Mouse (Mus musculus): Measurements from ENCODE around the gene Fip1l1. TPM values are rescaled to one million over a fixed set of nuclear protein-coding genes. Genes with fewer than 3 reads are reported as not detected.

Gene Fip1l1
- total RNA-seq (2012; rRNA removed) (68.3 and 70.6 TPM in 2 replicates), polyA plus RNA-seq (2012; ENCODE audit: insufficient read depth in 1 of 2, insufficient read length in 2 of 2, low read depth in 1 of 2, low replicate concordance in 2 of 2, missing spikeins in 1 of 2) (100 to 1,000 TPM in 1 of 2 experiments, 10 to 100 TPM in 1; 40.4 to 113 TPM)

GRCm38 (mm10) chr5:74535240-74536021, at the start of gene Fip1l1:
Gene Fip1l1, plus strand, starts transcription at chr5:74535449.
- H3K27ac ChIP-seq (ENCODE audit: control insufficient read depth, low read depth, low read length), result peak within 1 kb of the TSS; percentile 83
- H3K27me3 ChIP-seq (ENCODE audit: control insufficient read depth in 1 of 2, insufficient read depth in 2 of 2, low read length in 2 of 2), result no peaks in the 10 kb centered on the region
- H3K9ac ChIP-seq (ENCODE audit: control insufficient read depth, low read depth, low read length, poor library complexity, severe bottlenecking), result peak within 1 kb of the TSS; percentile 92
- peaks cover 8 to 26% of the 10 kb centered on the region in 2 experiments for H3K4me1 ChIP-seq (ENCODE audit: control insufficient read depth in 1 of 2, insufficient read depth in 2 of 2, low read length in 2 of 2)
- no peaks in the 10 kb centered on the region for H3K9me3 ChIP-seq (replicated peaks; ENCODE audit: insufficient read depth, low read length)
- H3K36me3 ChIP-seq (ENCODE audit: control insufficient read depth in 1 of 2, insufficient read depth in 2 of 2, low read length in 2 of 2), result peaks cover 21 to 33% of the 10 kb centered on the region in 2 experiments
- peak; percentile 96 for DNase-seq (ENCODE audit: low read depth, low spot score)
- H3K4me3 ChIP-seq (ENCODE audit: control insufficient read depth in 1 of 2, insufficient read depth in 1 of 2, low read depth in 2 of 2, low read length in 2 of 2), result peak within 1 kb of the TSS; percentile 61 to 87
- peaks cover 45% of the 10 kb centered on the region for H3K79me2 ChIP-seq (ENCODE audit: control insufficient read depth, insufficient read depth, low read length, poor library complexity)
- peak; percentile 93 to 95 for TF ChIP-seq POLR2A (IDR thresholded peaks at IDR 0.05; ENCODE audit: control insufficient read depth in 1 of 2, insufficient read depth in 1 of 2, low read depth in 1 of 2, low read length in 2 of 2, poor library complexity in 1 of 2)
- TF ChIP-seq TBP (IDR thresholded peaks at IDR 0.05; ENCODE audit: low read depth, low read length), result peak; percentile 57; the same call in 1 of the 2 replicates
- no peak for TF ChIP-seq MAFK (IDR thresholded peaks at IDR 0.05; ENCODE audit: borderline replicate concordance, low read depth, low read length)
- no peak for TF ChIP-seq SMC3 (IDR thresholded peaks at IDR 0.05; ENCODE audit: low read depth, low read length)
- peak; percentile 73 for TF ChIP-seq SIN3A (IDR thresholded peaks at IDR 0.05; ENCODE audit: low read length)
- TF ChIP-seq CHD2 (IDR thresholded peaks at IDR 0.05; ENCODE audit: low read length), result no peak
- TF ChIP-seq GATA1 (IDR thresholded peaks at IDR 0.05; ENCODE audit: low read depth, low read length), result no peak
- no peak for TF ChIP-seq POLR2AphosphoS5 (IDR thresholded peaks at IDR 0.05; ENCODE audit: borderline replicate concordance, low read depth, low read length)
- peak; percentile 95 for TF ChIP-seq NRF1 (IDR thresholded peaks at IDR 0.05; ENCODE audit: insufficient read depth, low read depth, low read length, poor library complexity, severe bottlenecking)
- no peak for TF ChIP-seq UBTF (IDR thresholded peaks at IDR 0.05; ENCODE audit: borderline replicate concordance, insufficient read depth, low read depth, low read length)
- TF ChIP-seq RCOR1 (IDR thresholded peaks at IDR 0.05; ENCODE audit: low read depth, low read length), result no peak
- no peak for TF ChIP-seq CHD1 (IDR thresholded peaks at IDR 0.05; ENCODE audit: low read depth, low read length)
- TF ChIP-seq MAX (IDR thresholded peaks at IDR 0.05; ENCODE audit: low read length), result no peak
- 0 out of 2 replicates have a peak, but pooled peaks have one; percentile 14 for TF ChIP-seq USF1 (IDR thresholded peaks at IDR 0.05; ENCODE audit: low read depth, low read length)
- TF ChIP-seq RAD21 (IDR thresholded peaks at IDR 0.05; ENCODE audit: low read depth, low read length), result no peak
- no peak for TF ChIP-seq E2F4 (IDR thresholded peaks at IDR 0.05; ENCODE audit: borderline replicate concordance, low read depth, low read length)
- no peak for TF ChIP-seq MAZ (IDR thresholded peaks at IDR 0.05; ENCODE audit: low read depth, low read length)
- TF ChIP-seq CTCF (IDR thresholded peaks at IDR 0.05 in 2 of 3, conservative IDR thresholded peaks at IDR 0.05 in 1 of 3; ENCODE audit: control insufficient read depth in 1 of 3, insufficient read depth in 1 of 3, low read depth in 2 of 3, low read length in 3 of 3, poor library complexity in 1 of 3, severe bottlenecking in 1 of 3), result no peak
- TF ChIP-seq BHLHE40 (IDR thresholded peaks at IDR 0.05; ENCODE audit: borderline replicate concordance, low read depth, low read length), result no peak
- 0 out of 2 replicates have a peak, but pooled peaks have one; percentile 31 for TF ChIP-seq TCF12 (IDR thresholded peaks at IDR 0.05; ENCODE audit: low read depth, low read length)
- TF ChIP-seq MYB (IDR thresholded peaks at IDR 0.05; ENCODE audit: low read depth, low read length), result no peak
- peak; percentile 12; the same call in 1 of the 2 replicates for TF ChIP-seq ETS1 (IDR thresholded peaks at IDR 0.05; ENCODE audit: low read depth, low read length)
- TF ChIP-seq ZNF384 (IDR thresholded peaks at IDR 0.05; ENCODE audit: low read depth, low read length), result no peak
- peak; percentile 55 for TF ChIP-seq ELF1 (IDR thresholded peaks at IDR 0.05; ENCODE audit: low read depth, low read length)
- no peak for TF ChIP-seq ZC3H11A (IDR thresholded peaks at IDR 0.05; ENCODE audit: low read depth, low read length)
- TF ChIP-seq USF2 (IDR thresholded peaks at IDR 0.05; ENCODE audit: borderline replicate concordance in 1 of 2, insufficient read depth in 1 of 2, low read depth in 1 of 2, low read length in 2 of 2), result no peak
- TF ChIP-seq TAL1 (IDR thresholded peaks at IDR 0.05; ENCODE audit: low read length), result no peak
- TF ChIP-seq MYC (IDR thresholded peaks at IDR 0.05; ENCODE audit: low read depth, low read length), result no peak; the same call in 1 of the 2 replicates
- peak; percentile 92 for TF ChIP-seq NELFE (IDR thresholded peaks at IDR 0.05; ENCODE audit: low read depth, low read length)
- peak; percentile 14; the same call in 1 of the 2 replicates for TF ChIP-seq MXI1 (IDR thresholded peaks at IDR 0.05; ENCODE audit: low read depth, low read length)
- TF ChIP-seq MEF2A (IDR thresholded peaks at IDR 0.05; ENCODE audit: extremely low read depth, insufficient replicate concordance, low read depth, low read length, poor library complexity, severe bottlenecking), result no peak
- no peak for TF ChIP-seq GABPA (IDR thresholded peaks at IDR 0.05; ENCODE audit: low read depth, low read length)
- TF ChIP-seq EP300 (IDR thresholded peaks at IDR 0.05; ENCODE audit: low read depth in 1 of 2, low read length in 2 of 2), result no peak
- no peak for TF ChIP-seq JUND (IDR thresholded peaks at IDR 0.05; ENCODE audit: low read depth, low read length)
- TF ChIP-seq ZMIZ1 (IDR thresholded peaks at IDR 0.05; ENCODE audit: low read depth, low read length), result peak; percentile 88

Measured in MEL (cell line).